Mouse (Mus musculus): Measurements from ENCODE around the gene Mpped1. TPM values are rescaled to one million over a fixed set of nuclear protein-coding genes. Genes with fewer than 3 reads are reported as not detected.

Mpped1 gene
- not detected for total RNA-seq (2021)
- long read RNA-seq, experiment 1: 0 reads
- long read RNA-seq, experiment 2: 0 reads

DNA sequence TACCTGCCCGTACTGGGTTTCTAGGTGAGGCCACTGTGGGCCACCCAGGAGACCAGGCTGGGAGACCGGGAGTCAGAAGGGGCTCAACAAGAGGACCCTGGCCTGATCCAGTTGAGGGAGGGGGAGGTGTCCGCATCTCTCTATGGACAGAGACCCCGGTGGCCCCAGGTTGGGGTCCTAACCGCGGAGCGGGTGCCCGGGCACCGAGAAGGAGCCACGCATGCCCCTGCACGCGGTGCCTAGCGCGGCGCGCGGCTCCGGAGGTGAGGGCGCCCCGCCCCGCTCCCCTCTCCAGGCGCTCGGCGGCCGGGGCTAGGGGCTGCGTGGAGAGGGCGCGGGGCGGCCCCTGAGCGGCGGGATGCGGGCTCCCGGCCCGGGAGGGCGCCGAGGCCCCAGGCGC, at the start of gene Mpped1:
Mpped1 (plus strand) TSS at position 81 of the 400 bp plus-strand sequence.
- DNase-seq: no peak
- intact Hi-C loops (cut with DNase I): no loop called here

DNA sequence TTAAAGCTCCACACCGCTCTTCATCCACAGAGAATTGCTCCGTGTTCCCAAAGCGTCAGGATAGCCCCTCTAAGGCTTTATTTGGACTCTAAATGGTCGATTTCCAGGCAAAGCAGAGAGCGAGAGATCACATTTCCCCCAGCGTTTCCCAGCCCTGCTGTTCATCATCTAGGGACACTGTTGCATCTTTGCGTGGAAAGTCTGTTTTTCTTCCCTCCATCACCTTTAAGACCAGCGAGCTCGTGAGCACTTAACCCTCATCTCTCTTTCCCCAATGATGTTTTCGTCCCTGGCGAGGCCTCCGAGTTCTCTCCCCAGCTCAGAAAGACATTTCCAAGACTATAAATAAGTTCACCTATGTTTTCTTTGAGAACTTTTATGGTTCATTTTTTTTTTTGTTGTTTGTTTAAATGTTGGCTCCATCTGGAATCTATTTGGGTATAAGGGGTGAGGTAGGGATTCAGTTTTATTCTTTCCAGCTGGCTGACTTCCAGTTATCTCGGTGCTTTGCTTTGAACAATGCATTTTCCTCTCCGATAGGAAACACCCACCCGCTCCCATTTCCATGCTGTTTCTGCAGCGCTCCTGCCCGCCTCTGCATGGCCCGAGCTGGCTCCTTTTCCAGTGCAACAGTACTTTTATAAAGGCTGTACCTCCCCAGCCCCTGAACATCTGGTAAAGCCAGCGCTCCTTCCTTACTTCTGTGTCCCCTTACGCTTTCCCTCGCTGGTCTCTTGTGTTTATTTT, 38.4 kb upstream of the Mpped1 start:
- DNase-seq: no peak
- intact Hi-C loops (cut with DNase I): no loop called here

DNA sequence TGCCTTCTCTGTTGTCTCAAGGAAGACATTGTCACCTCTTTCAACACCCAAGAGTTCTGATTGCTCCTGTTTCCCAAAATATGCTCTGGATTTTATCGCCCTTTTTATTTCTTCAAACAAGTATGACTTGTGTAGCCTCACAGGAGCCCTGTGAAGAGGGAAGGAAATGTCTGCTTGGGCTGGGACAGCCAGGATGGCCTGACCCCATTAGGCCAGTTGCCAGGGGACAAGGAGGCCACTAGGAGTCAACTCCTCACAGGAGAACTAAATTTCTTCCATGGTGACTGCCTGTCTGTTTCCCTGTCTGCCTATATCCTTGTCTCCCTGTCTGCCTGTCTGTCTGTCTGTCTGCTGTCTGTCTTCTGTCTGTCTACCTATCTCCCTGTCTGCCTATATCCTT, 37.2 kb upstream of the Mpped1 start:
- intact Hi-C loops (cut with DNase I): no loop called here
- DNase-seq: no peak

- intact Hi-C loops (cut with DNase I): loop anchor here (5.0 kb wide), 1 partner anchor 474 kb away; no protein-coding TSS in a partner anchor
- DNase-seq: no peak
Measured at GRCm38 (mm10) chr15:83746311-83746710, 33.0 kb upstream of the Mpped1 start.

GRCm38 (mm10) chr15:83748986-83749385, 30.3 kb upstream of the Mpped1 start:
- no peak for DNase-seq
- intact Hi-C loops (cut with DNase I): loop anchor here (5.0 kb wide), 1 partner anchor 477 kb away; no protein-coding TSS in a partner anchor

- no peak for DNase-seq
- intact Hi-C loops (cut with DNase I): loop anchor here (5.0 kb wide), 1 partner anchor 477 kb away; no protein-coding TSS in a partner anchor
Measured at GRCm38 (mm10) chr15:83749436-83749835, 29.8 kb upstream of the Mpped1 start.

GRCm38 (mm10) chr15:83756742-83757141, 22.5 kb upstream of the Mpped1 start:
- intact Hi-C loops (cut with DNase I): no loop called here
- no peak for DNase-seq

GRCm38 (mm10) chr15:83758958-83759357, 20.3 kb upstream of the Mpped1 start:
- intact Hi-C loops (cut with DNase I): no loop called here
- no peak for DNase-seq

GRCm38 (mm10) chr15:83760683-83761082, 18.6 kb upstream of the Mpped1 start:
- intact Hi-C loops (cut with DNase I): loop anchor here (5.0 kb wide), 1 partner anchor 292 kb away; no protein-coding TSS in a partner anchor
- DNase-seq: peak in 1 of 2 experiments; percentile 27

GRCm38 (mm10) chr15:83761512-83761911, 17.8 kb upstream of the Mpped1 start:
- DNase-seq: no peak
- intact Hi-C loops (cut with DNase I): loop anchor here (5.0 kb wide), 1 partner anchor 291 kb away; no protein-coding TSS in a partner anchor

- DNase-seq: no peak
- intact Hi-C loops (cut with DNase I): no loop called here
Measured at GRCm38 (mm10) chr15:83765388-83766029, 13.8 kb upstream of the Mpped1 start.

DNA sequence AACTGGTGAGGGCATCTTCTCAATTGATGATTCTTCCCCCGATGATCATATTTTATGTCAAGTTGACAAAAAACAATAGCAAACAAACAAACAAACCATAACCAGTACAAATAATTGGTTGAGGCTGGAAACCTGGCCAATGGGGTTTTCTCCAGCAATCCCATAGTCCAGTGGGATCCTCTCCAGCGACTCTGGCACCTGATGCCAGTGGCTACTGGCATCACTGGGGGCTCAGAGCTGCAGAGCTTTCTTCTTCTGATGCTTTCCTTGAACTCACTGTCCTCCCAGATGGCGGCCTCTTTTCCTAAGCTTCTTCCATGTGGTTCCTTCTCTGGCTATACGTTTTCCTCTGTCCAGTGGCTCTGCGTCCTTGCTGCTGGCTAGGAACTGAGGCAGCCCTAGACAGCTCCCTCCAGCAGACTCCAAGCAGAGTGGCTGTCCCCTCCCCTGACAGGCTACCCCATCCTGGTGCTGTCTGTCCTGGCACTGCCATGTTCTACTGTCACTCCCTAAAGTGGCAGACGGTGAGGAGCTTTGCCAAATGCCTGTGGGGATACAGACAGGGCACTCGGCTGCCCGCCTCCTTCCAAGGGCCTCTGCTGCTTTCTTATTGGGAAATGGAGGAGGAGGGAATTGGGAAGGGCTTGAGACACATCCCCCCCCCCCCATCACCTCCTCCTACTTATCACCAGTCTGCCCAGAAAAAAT, 7.8 kb upstream of the Mpped1 start:
- no peak for DNase-seq
- intact Hi-C loops (cut with DNase I): no loop called here

DNA sequence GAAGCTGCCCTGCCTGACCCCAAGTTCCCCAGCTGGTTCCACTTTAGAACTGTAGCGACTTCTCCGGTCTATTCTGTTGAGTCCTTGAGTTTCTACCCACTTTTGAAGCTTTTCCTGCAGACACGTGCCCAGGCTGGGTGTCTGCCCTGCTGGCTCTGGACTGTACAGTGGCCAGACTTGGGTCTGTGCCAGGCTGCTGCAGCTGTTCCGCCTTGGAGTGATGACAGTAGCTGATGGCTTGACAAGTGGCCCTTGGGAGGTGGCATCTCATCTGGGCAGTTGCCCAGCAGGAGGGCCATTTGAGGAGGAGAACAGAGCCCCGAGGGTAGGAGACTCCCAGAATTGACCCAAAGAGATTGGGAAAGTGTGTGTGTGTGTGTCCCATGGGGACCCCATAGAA, 6.8 kb upstream of the Mpped1 start:
- intact Hi-C loops (cut with DNase I): no loop called here
- peak; percentile 28 to 30 for DNase-seq

DNA sequence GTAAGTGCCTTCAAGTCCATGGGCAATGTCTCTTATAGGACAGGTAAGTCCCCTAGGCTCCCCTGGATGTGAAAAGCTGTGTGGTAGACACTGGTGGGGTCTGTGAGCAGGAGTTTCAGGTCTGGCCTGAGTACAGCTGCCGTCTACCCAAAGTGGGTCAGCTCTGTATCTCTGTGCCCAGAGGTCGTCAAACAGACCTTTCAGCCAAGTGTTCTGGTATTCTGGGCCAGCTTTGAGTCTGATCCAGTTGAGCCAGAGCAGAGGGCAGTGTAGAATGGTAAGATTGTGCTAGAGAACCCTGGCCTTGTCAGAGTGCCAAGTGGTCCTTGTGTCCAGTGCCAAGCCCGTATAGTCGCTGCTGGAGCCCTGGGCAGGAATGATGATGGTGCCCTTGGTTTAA, 6.3 kb upstream of the Mpped1 start:
- intact Hi-C loops (cut with DNase I): no loop called here

DNA sequence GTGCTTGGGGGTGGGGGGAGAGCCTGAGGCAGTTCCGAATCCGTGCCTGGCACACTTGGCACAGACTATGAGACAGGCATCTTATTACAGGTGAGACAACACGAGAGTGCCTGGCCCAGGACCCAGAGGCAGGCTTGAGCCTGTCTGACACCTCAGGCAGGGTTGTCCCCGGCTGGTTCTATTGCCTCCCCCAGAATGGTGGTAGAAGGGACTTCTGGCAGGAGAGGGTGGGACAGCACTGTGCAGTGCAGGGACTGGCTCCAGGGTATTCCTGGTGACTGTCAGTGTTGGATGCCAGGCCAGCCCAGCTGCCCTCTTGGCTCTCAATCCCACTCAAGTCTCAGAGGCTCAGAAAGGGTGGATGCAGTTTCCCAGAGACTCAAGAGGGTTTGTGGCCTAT, 4.3 kb upstream of the Mpped1 start:
- intact Hi-C loops (cut with DNase I): no loop called here
- no peak for DNase-seq

More for the DNA sequence above, 6.3 kb upstream of the Mpped1 start:
- no peak for DNase-seq

GRCm38 (mm10) chr15:83776265-83777000, 2.8 kb upstream of the Mpped1 start:
- intact Hi-C loops (cut with DNase I): no loop called here
- no peak for DNase-seq

DNA sequence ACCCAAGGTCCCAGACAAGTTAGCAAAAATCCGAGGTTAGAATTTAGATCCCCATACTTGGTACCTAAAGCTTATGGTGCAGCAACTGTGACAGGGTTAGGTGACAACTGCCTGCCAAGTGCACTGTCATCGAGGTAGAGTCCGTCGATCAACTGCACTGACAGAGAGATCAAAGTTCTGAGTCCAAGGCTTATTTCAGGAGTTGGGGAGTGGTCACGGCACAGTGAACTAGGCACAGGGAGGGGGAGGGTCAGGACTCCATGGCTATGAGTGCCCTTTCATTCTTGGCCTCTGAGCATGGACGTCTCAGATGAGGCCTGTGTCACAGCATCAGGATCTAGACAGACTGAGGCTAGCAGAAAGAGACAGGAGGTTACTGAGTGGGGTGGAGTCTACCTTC, 1.8 kb upstream of the Mpped1 start:
- intact Hi-C loops (cut with DNase I): no loop called here
- no peak for DNase-seq

DNA sequence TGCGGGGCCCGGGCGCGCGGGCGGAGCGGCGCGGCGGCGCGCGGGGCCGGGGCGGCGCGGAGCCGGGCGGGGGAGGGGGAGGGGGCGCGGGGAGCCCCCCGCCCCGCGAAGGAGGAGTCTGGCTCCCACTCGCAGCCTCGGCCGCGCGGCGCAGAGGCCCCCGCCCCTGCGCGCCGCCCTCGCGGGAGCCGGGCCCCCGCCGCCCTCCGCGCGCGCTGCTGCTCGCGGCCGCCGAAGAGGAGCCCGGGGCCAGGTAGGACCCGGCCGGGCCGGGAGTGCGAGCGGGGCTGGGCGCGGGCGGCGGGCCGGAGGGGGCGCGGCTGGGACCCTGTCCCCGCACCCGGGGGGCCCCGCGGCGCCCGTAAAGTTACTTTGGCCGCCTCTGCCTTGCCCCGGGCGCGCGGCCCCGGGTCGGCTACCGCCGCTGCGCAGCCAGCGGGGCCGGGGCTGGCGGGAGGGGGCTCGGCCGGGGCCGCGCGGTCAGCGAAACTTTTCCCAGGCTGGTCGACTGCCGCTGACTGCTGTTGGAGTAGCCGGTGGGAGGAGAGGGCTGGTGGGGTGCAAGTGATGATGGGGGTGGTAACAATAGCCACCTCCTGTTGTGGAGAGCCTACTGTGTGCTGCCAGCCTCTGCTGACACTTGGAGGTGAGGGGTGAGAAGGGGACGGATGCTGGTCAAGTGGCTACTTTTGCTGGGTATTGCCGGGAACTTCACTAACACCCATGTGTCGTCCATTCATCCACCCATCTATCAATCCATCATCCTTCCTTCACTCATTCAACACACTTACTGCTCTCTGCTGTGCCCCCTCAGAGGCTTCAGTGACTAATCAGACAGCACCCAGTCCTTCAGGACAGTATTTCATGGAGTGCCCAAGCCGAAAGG, 831 bp downstream of the Mpped1 start:
- no peak for DNase-seq
- intact Hi-C loops (cut with DNase I): no loop called here

- intact Hi-C loops (cut with DNase I): no loop called here
- DNase-seq: no peak
Measured at GRCm38 (mm10) chr15:83781304-83781703, 2.0 kb downstream of the Mpped1 start.

Measured in gastrocnemius, postnatal 36 days (tissue).